Mouse (Mus musculus): ENCODE results near the gene Nek6. TPM values are rescaled to one million over a fixed set of nuclear protein-coding genes. Genes with fewer than 3 reads are reported as not detected.

Gene Nek6
- 111 and 117 TPM in 2 replicates for polyA plus RNA-seq (2014; fragmentation: Nextera tagmentation; extraction: Ambion mirVana)

DNA sequence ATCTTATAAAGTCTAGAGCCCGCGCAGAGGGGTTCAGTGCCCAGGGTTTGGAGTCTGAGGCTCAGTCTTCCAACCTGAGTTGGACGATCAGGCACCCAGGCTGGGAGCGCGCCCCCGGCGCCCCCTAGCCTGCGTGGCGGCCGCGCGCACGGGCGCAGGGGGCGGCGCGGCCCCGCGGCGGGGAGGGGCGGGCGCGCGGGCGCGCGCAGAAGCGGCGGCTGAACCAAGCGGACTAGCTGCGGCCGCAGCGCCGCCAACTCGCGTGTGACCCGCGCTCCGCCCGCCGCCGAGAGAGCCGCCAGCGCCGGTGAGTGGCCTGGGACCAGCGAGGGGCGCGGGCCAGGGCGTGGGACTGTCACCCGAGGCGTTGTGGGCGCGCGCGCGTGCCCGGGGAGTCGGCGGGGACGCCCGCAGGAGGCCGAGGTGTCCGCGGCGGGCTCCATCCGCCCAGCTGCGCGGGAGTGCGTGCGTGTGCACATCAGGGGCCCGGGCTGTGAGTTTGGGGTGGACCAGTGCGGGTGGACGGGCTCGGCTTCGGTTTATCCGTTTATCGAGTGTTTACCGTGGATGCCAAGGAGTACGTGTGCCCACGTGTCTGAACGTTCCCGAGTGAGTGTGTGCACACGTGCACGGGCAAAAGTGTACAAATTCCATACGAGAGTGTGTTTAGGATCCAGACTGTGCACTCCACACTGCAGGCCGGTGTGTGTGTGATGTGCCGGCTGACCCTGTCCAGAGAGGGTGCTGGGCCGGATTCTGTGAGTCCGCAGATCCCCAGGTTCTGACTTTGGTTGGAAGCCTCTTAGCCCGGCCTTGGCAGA is at the start of gene Nek6:
TSS of gene Nek6 (plus strand) at position 157 of the 821 bp plus-strand sequence.
- H3K4me2 ChIP-seq (ENCODE audit: low read depth, low read length): peak within 1 kb of the TSS; percentile 83
- H3K9me3 ChIP-seq (replicated peaks; ENCODE audit: control insufficient read depth, low read length): no peaks in the 10 kb centered on the region
- no peaks in the 10 kb centered on the region for H3K27me3 ChIP-seq (ENCODE audit: control insufficient read depth, insufficient read depth, low read length)
- no peaks in the 10 kb centered on the region for H3K4me1 ChIP-seq (ENCODE audit: control insufficient read depth, insufficient read depth, low read length)
- H3K4me3 ChIP-seq (ENCODE audit: low read depth, low read length): peak within 1 kb of the TSS; percentile 91
- peak within 1 kb of the TSS; percentile 94 for H3K9ac ChIP-seq (replicated peaks; ENCODE audit: low read length)
- no peaks in the 10 kb centered on the region for H3K36me3 ChIP-seq (replicated peaks; ENCODE audit: control insufficient read depth, insufficient read depth, low read depth, low read length)
- DNase-seq (ENCODE audit: low spot score) (peak; percentile 82), ATAC-seq (replicated peaks; ENCODE audit: insufficient number of reproducible peaks, low FRiP score, low TSS enrichment, low read depth) (peak; percentile 84)
- H3K27ac ChIP-seq (replicated peaks; ENCODE audit: low read depth, low read length): peak within 1 kb of the TSS; percentile 72
- under 1% methylated on average over 90 of the region's 90 CpGs for WGBS

DNA sequence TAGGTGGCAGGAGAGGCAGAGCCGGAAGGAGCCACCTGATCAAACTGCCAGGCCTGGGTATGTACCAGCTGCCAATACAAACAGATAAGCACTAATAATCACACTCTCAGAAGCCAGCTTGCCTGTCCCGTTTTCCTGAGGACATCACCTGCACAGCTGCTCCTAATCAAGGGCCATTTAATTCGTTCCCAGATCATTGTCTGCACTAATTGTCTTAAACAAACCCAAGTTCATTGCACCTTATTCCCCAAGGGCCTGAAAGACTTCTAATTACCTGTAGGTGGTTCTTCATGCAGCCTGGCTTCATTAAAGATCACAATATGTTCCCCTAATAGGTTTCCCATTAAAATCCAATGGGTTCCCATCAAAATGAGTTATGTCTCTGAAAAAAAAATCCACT is 49.1 kb upstream of the Nek6 start:
- Histone ChIP-seq H3K4me3 (ENCODE audit: low read depth, low read length) (no peak overlapping the region), H3K9ac (replicated peaks; ENCODE audit: low read length) (no peak overlapping the region), H3K27ac (replicated peaks; ENCODE audit: low read depth, low read length) (no peak overlapping the region), H3K4me1 (ENCODE audit: control insufficient read depth, insufficient read depth, low read length) (no peaks in the 10 kb centered on the region), H3K9me3 (replicated peaks; ENCODE audit: control insufficient read depth, low read length) (no peaks in the 10 kb centered on the region), H3K4me2 (ENCODE audit: low read depth, low read length) (no peak overlapping the region), H3K36me3 (replicated peaks; ENCODE audit: control insufficient read depth, insufficient read depth, low read depth, low read length) (no peaks in the 10 kb centered on the region), H3K27me3 (ENCODE audit: control insufficient read depth, insufficient read depth, low read length) (no peaks in the 10 kb centered on the region)
- ATAC-seq (replicated peaks; ENCODE audit: insufficient number of reproducible peaks, low FRiP score, low TSS enrichment, low read depth): no peak
- WGBS: 77% methylated on average over 3 of the region's 3 CpGs
- DNase-seq (ENCODE audit: low spot score): no peak

DNA sequence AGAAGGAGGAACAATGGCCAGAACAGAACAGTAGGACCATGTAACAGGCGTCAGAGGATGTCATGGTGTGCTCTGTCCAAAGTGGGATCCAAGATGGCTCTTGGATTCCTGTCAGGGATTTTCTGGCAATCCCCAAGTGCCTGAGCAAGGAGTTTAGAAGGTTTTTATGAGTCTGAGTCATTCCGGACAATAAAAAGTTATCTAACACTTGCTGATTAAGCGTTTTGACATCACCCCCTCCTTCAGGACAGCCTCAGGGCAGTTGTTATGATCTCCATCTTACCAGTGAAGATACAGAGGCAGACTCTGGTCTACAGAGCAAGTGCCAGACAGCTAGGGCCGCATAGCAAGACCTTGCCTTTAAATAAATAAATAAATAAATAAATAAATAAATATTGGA is 42.6 kb upstream of the Nek6 start:
- DNase-seq (ENCODE audit: low spot score) (no peak), ATAC-seq (replicated peaks; ENCODE audit: insufficient number of reproducible peaks, low FRiP score, low TSS enrichment, low read depth) (no peak)
- Histone ChIP-seq H3K4me2 (ENCODE audit: low read depth, low read length) (no peak overlapping the region), H3K27me3 (ENCODE audit: control insufficient read depth, insufficient read depth, low read length) (no peaks in the 10 kb centered on the region), H3K9me3 (replicated peaks; ENCODE audit: control insufficient read depth, low read length) (no peaks in the 10 kb centered on the region), H3K9ac (replicated peaks; ENCODE audit: low read length) (no peak overlapping the region), H3K36me3 (replicated peaks; ENCODE audit: control insufficient read depth, insufficient read depth, low read depth, low read length) (no peaks in the 10 kb centered on the region), H3K4me3 (ENCODE audit: low read depth, low read length) (no peak overlapping the region), H3K4me1 (ENCODE audit: control insufficient read depth, insufficient read depth, low read length) (no peaks in the 10 kb centered on the region), H3K27ac (replicated peaks; ENCODE audit: low read depth, low read length) (no peak overlapping the region)
- WGBS: 88% methylated on average over 4 of the region's 4 CpGs

DNA sequence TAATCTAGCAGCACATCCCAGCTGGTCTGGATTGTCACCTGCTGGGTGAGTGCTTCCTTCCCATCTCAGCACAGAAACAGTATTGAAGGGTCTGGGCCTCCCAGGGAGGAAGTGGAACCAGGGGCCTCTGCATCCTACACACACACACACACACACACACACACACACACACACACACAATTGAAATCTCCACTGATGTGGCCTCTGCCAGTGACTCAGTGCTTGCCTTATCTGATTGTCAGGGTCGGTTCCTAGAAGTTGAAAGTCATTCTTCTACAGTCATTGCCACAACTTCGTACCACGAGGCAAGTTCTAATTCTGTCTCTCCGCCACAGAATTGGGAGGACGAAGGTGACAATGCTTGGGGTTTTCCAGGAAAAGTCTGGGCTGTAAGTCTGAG is 39.7 kb upstream of the Nek6 start:
- Histone ChIP-seq H3K27ac (replicated peaks; ENCODE audit: low read depth, low read length) (no peak overlapping the region), H3K4me1 (ENCODE audit: control insufficient read depth, insufficient read depth, low read length) (no peaks in the 10 kb centered on the region), H3K9me3 (replicated peaks; ENCODE audit: control insufficient read depth, low read length) (no peaks in the 10 kb centered on the region), H3K36me3 (replicated peaks; ENCODE audit: control insufficient read depth, insufficient read depth, low read depth, low read length) (no peaks in the 10 kb centered on the region), H3K4me2 (ENCODE audit: low read depth, low read length) (no peak overlapping the region), H3K4me3 (ENCODE audit: low read depth, low read length) (no peak overlapping the region), H3K9ac (replicated peaks; ENCODE audit: low read length) (no peak overlapping the region), H3K27me3 (ENCODE audit: control insufficient read depth, insufficient read depth, low read length) (no peaks in the 10 kb centered on the region)
- DNase-seq (ENCODE audit: low spot score) (no peak), ATAC-seq (replicated peaks; ENCODE audit: insufficient number of reproducible peaks, low FRiP score, low TSS enrichment, low read depth) (no peak)
- WGBS: 80% methylated on average over 5 of the region's 5 CpGs

DNA sequence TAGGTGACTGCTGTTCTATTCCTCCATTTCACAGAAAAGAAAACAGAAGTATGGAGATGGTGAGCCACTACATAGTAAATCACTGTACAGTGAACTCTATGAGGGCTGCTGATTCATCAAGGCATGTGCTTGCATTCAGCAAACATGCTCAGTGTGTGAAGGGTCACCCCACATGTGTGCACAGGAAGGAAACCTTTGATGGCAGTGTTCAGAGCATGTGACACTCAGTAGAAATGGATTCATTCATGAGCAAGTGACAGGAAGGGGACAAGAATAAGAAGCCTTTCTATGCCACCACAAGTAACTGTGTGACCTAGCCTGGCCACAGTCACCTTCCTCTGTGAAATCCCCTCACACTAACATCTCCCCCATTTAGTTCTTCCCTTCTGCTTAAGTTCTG is 38.6 kb upstream of the Nek6 start:
- no peak overlapping the region for H3K9ac ChIP-seq (replicated peaks; ENCODE audit: low read length)
- no peaks in the 10 kb centered on the region for H3K27me3 ChIP-seq (ENCODE audit: control insufficient read depth, insufficient read depth, low read length)
- no peak for ATAC-seq (replicated peaks; ENCODE audit: insufficient number of reproducible peaks, low FRiP score, low TSS enrichment, low read depth)
- DNase-seq (ENCODE audit: low spot score): no peak
- no peaks in the 10 kb centered on the region for H3K4me1 ChIP-seq (ENCODE audit: control insufficient read depth, insufficient read depth, low read length)
- no peaks in the 10 kb centered on the region for H3K9me3 ChIP-seq (replicated peaks; ENCODE audit: control insufficient read depth, low read length)
- H3K27ac ChIP-seq (replicated peaks; ENCODE audit: low read depth, low read length): no peak overlapping the region
- no peaks in the 10 kb centered on the region for H3K36me3 ChIP-seq (replicated peaks; ENCODE audit: control insufficient read depth, insufficient read depth, low read depth, low read length)
- H3K4me2 ChIP-seq (ENCODE audit: low read depth, low read length): no peak overlapping the region
- no peak overlapping the region for H3K4me3 ChIP-seq (ENCODE audit: low read depth, low read length)

DNA sequence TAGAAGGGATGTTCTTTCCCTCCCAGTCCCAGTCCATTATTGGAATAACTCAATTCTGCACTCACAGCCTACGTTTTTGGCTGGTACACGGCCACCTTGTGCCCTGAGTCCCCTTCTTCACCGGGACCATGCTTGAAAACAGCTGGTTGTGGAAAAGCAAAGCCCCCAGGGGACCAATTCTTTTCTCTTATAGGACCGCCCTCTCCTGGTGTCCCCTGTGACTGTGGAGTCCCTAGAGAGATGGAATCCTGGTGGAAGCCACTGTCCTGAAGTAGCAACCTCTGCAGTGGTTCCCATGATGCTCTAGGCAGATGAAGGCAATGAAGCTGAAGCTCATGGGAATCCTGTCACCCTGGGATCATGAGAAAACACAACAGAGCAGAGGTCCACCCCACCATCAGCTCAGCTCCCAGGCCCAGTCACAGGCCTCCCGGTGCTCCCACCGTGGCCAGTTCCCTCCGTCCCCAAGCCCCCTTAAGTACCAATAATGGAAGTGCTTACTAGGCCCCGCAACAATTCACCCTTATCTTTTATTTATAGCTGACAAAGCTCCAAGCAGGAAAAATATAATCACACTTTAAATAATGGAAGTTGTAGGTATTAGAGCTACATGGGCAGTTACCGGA is 34.5 kb upstream of the Nek6 start:
- Histone ChIP-seq H3K27ac (replicated peaks; ENCODE audit: low read depth, low read length) (no peak overlapping the region), H3K9me3 (replicated peaks; ENCODE audit: control insufficient read depth, low read length) (no peaks in the 10 kb centered on the region), H3K4me1 (ENCODE audit: control insufficient read depth, insufficient read depth, low read length) (no peaks in the 10 kb centered on the region), H3K9ac (replicated peaks; ENCODE audit: low read length) (no peak overlapping the region), H3K27me3 (ENCODE audit: control insufficient read depth, insufficient read depth, low read length) (no peaks in the 10 kb centered on the region), H3K4me3 (ENCODE audit: low read depth, low read length) (no peak overlapping the region), H3K4me2 (ENCODE audit: low read depth, low read length) (no peak overlapping the region), H3K36me3 (replicated peaks; ENCODE audit: control insufficient read depth, insufficient read depth, low read depth, low read length) (no peaks in the 10 kb centered on the region)
- WGBS: 79% methylated on average over 9 of the region's 9 CpGs
- ATAC-seq (replicated peaks; ENCODE audit: insufficient number of reproducible peaks, low FRiP score, low TSS enrichment, low read depth): no peak
- no peak for DNase-seq (ENCODE audit: low spot score)

DNA sequence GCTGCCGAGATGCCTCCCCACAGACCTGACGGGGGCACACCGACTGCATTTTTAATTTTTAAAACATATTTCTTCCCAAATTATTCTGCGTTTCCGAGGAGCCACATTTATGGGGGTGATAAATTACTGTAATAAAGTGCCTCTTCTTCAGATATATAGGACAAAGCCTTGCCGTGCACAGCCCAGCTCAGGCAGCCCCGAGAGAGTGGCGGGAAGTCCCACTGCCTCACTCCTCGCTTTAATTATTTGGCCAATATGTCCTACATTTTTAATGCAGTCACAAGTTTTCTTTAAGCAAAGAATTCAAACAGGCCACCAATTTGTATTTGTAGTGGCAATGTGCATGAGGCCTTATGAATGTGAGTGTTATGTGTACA is 34.0 kb upstream of the Nek6 start:
- no peak overlapping the region for H3K4me2 ChIP-seq (ENCODE audit: low read depth, low read length)
- H3K4me1 ChIP-seq (ENCODE audit: control insufficient read depth, insufficient read depth, low read length): no peaks in the 10 kb centered on the region
- no peak overlapping the region for H3K9ac ChIP-seq (replicated peaks; ENCODE audit: low read length)
- H3K27me3 ChIP-seq (ENCODE audit: control insufficient read depth, insufficient read depth, low read length): no peaks in the 10 kb centered on the region
- no peak overlapping the region for H3K4me3 ChIP-seq (ENCODE audit: low read depth, low read length)
- WGBS: 91% methylated on average over 9 of the region's 9 CpGs
- H3K27ac ChIP-seq (replicated peaks; ENCODE audit: low read depth, low read length): no peak overlapping the region
- DNase-seq (ENCODE audit: low spot score) (no peak), ATAC-seq (replicated peaks; ENCODE audit: insufficient number of reproducible peaks, low FRiP score, low TSS enrichment, low read depth) (no peak)
- no peaks in the 10 kb centered on the region for H3K36me3 ChIP-seq (replicated peaks; ENCODE audit: control insufficient read depth, insufficient read depth, low read depth, low read length)
- H3K9me3 ChIP-seq (replicated peaks; ENCODE audit: control insufficient read depth, low read length): no peaks in the 10 kb centered on the region

DNA sequence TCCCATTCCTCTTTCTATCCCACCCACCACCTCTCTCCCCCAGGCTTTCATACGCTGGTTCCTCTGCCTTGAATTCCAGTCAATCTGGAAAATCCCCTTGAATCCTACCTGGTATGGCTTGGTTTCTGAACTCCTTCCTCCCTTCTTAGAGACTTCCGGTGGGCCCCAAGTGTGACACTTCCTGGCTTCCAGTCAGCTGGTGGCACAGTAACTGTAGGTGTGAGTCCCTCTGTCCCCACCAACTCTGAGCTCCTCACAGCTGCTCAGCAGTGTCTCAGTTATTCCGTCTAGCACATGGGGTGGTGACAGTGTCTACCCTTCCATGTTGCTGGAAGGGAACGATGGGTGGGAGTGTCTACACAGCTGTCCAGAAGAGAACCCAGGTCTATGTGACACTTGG is 32.8 kb upstream of the Nek6 start:
- ATAC-seq (replicated peaks; ENCODE audit: insufficient number of reproducible peaks, low FRiP score, low TSS enrichment, low read depth) (no peak), DNase-seq (ENCODE audit: low spot score) (no peak)
- H3K9ac ChIP-seq (replicated peaks; ENCODE audit: low read length): no peak overlapping the region
- WGBS: 89% methylated on average over 4 of the region's 4 CpGs
- H3K27me3 ChIP-seq (ENCODE audit: control insufficient read depth, insufficient read depth, low read length): no peaks in the 10 kb centered on the region
- H3K4me1 ChIP-seq (ENCODE audit: control insufficient read depth, insufficient read depth, low read length): no peaks in the 10 kb centered on the region
- H3K9me3 ChIP-seq (replicated peaks; ENCODE audit: control insufficient read depth, low read length): no peaks in the 10 kb centered on the region
- H3K27ac ChIP-seq (replicated peaks; ENCODE audit: low read depth, low read length): no peak overlapping the region
- H3K4me2 ChIP-seq (ENCODE audit: low read depth, low read length): no peak overlapping the region
- H3K4me3 ChIP-seq (ENCODE audit: low read depth, low read length): no peak overlapping the region
- H3K36me3 ChIP-seq (replicated peaks; ENCODE audit: control insufficient read depth, insufficient read depth, low read depth, low read length): no peaks in the 10 kb centered on the region
